Mouse (Mus musculus) stomach, embryonic 15.5 days (tissue): ENCODE measurements at regions not wholly inside any gene's neighbourhood (a gene's known extent, or its start where the extent isn't known, plus 50 kb on each side); places are given as distances from the start of the nearest gene placed in this dataset.

ENCODE experiments used
- ATAC-seq: fragments of 200-750 bp; cut with Nextera tagmentation; 2 replicates; pipeline ENCODE4 v1.8.0; 2017; ENCODE audit warnings: low read depth, moderate number of reproducible peaks, moderate TSS enrichment; ENCODE audit not compliant: insufficient read depth, low FRiP score
- H3K27ac ChIP-seq: fragments of 300-500 bp; sonication (generic); 2 replicates; pipeline ENCODE4 v1.5.1; 2015; ENCODE audit warnings: mild to moderate bottlenecking, inconsistent platforms
- H3K27me3 ChIP-seq: fragments of 300-500 bp; sonication (generic); replicated peaks from 2 replicates; pipeline ENCODE4 v1.6.1; 2015; ENCODE audit warnings: inconsistent platforms
- H3K36me3 ChIP-seq: fragments of 300-500 bp; sonication (generic); 2 replicates; pipeline ENCODE4 v1.6.1; 2015; ENCODE audit warnings: inconsistent platforms
- H3K4me1 ChIP-seq: fragments of 300-500 bp; sonication (generic); 2 replicates; pipeline ENCODE4 v1.6.1; 2015; ENCODE audit warnings: inconsistent platforms
- H3K4me2 ChIP-seq: fragments of 300-500 bp; sonication (generic); 2 replicates; pipeline ENCODE4 v1.6.1; 2015; ENCODE audit warnings: mild to moderate bottlenecking, inconsistent platforms
- H3K4me3 ChIP-seq: fragments of 300-500 bp; sonication (generic); replicated peaks from 2 replicates; pipeline ENCODE4 v1.5.1; 2015; ENCODE audit warnings: inconsistent platforms
- H3K9ac ChIP-seq: fragments of 300-500 bp; sonication (generic); 2 replicates; pipeline ENCODE4 v1.6.1; 2015; ENCODE audit warnings: inconsistent platforms
- H3K9me3 ChIP-seq: fragments of 300-500 bp; sonication (generic); 2 replicates; pipeline ENCODE4 v1.6.1; 2016; ENCODE audit warnings: inconsistent platforms
- WGBS: fragments of 180-500 bp; shearing (Covaris S2); methylation state at CpG from one replicate; pipeline ENCODE4 v1.1.7; 2015; 5-methylcytosine and 5-hydroxymethylcytosine counted together

- peak overlapping the region; percentile 30; the same call in 1 of the 2 replicates for H3K9ac ChIP-seq
Measured at GRCm38 (mm10) chr3:101711594-101712171, 107.2 kb upstream of the Atp1a1 start.

GRCm38 (mm10) chr3:101709379-101709970 is 105.0 kb upstream of the Atp1a1 start:
- Histone ChIP-seq H3K36me3 (no peaks in the 10 kb centered on the region), H3K4me2 (no peak overlapping the region), H3K4me3 (no peak overlapping the region), H3K4me1 (peaks cover 22% of the 10 kb centered on the region), H3K27ac (no peak overlapping the region), H3K9ac (no peak overlapping the region), H3K9me3 (no peaks in the 10 kb centered on the region), H3K27me3 (no peaks in the 10 kb centered on the region)
- ATAC-seq = peak; percentile 40
- WGBS = 69% methylated on average over 12 of the region's 12 CpGs

More at GRCm38 (mm10) chr3:101711594-101712171, 107.2 kb upstream of the Atp1a1 start:
- peak; percentile 61 for ATAC-seq
- Histone ChIP-seq H3K36me3 (no peaks in the 10 kb centered on the region), H3K4me2 (0 out of 2 replicates have a peak overlapping the region, but pooled peaks have one; percentile 2), H3K27me3 (no peaks in the 10 kb centered on the region), H3K4me1 (peaks cover 22% of the 10 kb centered on the region), H3K9me3 (no peaks in the 10 kb centered on the region), H3K27ac (peak overlapping the region; percentile 77), H3K4me3 (no peak overlapping the region)
- WGBS = 15% methylated on average over 11 of the region's 11 CpGs

GRCm38 (mm10) chr3:101708821-101709220 is 104.3 kb upstream of the Atp1a1 start:
- Histone ChIP-seq H3K27ac (no peak overlapping the region), H3K27me3 (no peaks in the 10 kb centered on the region), H3K9me3 (no peaks in the 10 kb centered on the region), H3K9ac (no peak overlapping the region), H3K4me3 (no peak overlapping the region), H3K36me3 (no peaks in the 10 kb centered on the region), H3K4me1 (peaks cover 22% of the 10 kb centered on the region), H3K4me2 (no peak overlapping the region)
- 79% methylated on average over 8 of the region's 8 CpGs for WGBS
- no peak for ATAC-seq

- no peak overlapping the region for H3K4me3 ChIP-seq
- H3K4me1 ChIP-seq = peaks cover 20% of the 10 kb centered on the region
- 53% methylated on average over 9 of the region's 9 CpGs for WGBS
- H3K9ac ChIP-seq = no peak overlapping the region
- H3K36me3 ChIP-seq = no peaks in the 10 kb centered on the region
- H3K27me3 ChIP-seq = no peaks in the 10 kb centered on the region
- H3K9me3 ChIP-seq = no peaks in the 10 kb centered on the region
- no peak overlapping the region for H3K4me2 ChIP-seq
- no peak overlapping the region for H3K27ac ChIP-seq
- ATAC-seq = no peak
Measured at GRCm38 (mm10) chr3:101704919-101705318, 100.4 kb upstream of the Atp1a1 start.

- Histone ChIP-seq H3K9ac (no peak overlapping the region), H3K4me2 (no peak overlapping the region), H3K9me3 (no peaks in the 10 kb centered on the region), H3K27me3 (no peaks in the 10 kb centered on the region), H3K4me1 (peaks cover 20% of the 10 kb centered on the region), H3K27ac (no peak overlapping the region), H3K4me3 (no peak overlapping the region), H3K36me3 (no peaks in the 10 kb centered on the region)
- ATAC-seq = no peak
- WGBS = 89% methylated on average over 5 of the region's 5 CpGs
Measured at GRCm38 (mm10) chr3:101704326-101704725, 99.8 kb upstream of the Atp1a1 start.

GRCm38 (mm10) chr3:101701763-101702173 is 97.3 kb upstream of the Atp1a1 start:
- Histone ChIP-seq H3K9ac (no peak overlapping the region), H3K27me3 (no peaks in the 10 kb centered on the region), H3K4me2 (no peak overlapping the region), H3K36me3 (no peaks in the 10 kb centered on the region), H3K4me3 (no peak overlapping the region), H3K27ac (peak overlapping the region; percentile 41; the same call in 1 of the 2 replicates), H3K4me1 (peaks cover 20% of the 10 kb centered on the region), H3K9me3 (no peaks in the 10 kb centered on the region)
- ATAC-seq = no peak
- 36% methylated on average over 1 of the region's 1 CpGs for WGBS

- Histone ChIP-seq H3K9me3 (no peaks in the 10 kb centered on the region), H3K27ac (peak overlapping the region; percentile 41; the same call in 1 of the 2 replicates), H3K4me2 (no peak overlapping the region), H3K4me3 (no peak overlapping the region), H3K36me3 (no peaks in the 10 kb centered on the region), H3K27me3 (no peaks in the 10 kb centered on the region), H3K9ac (no peak overlapping the region), H3K4me1 (peaks cover 20% of the 10 kb centered on the region)
- 45% methylated on average over 10 of the region's 10 CpGs for WGBS
- ATAC-seq = peak; percentile 76; the same call in 1 of the 2 replicates
Measured at GRCm38 (mm10) chr3:101700974-101701610, 96.6 kb upstream of the Atp1a1 start.

GRCm38 (mm10) chr3:101699929-101700681 is 95.6 kb upstream of the Atp1a1 start:
- Histone ChIP-seq H3K9me3 (no peaks in the 10 kb centered on the region), H3K36me3 (no peaks in the 10 kb centered on the region), H3K4me1 (peaks cover 20% of the 10 kb centered on the region), H3K4me3 (no peak overlapping the region), H3K27me3 (no peaks in the 10 kb centered on the region), H3K4me2 (no peak overlapping the region), H3K27ac (peak overlapping the region; percentile 41; the same call in 1 of the 2 replicates), H3K9ac (no peak overlapping the region)
- WGBS = 72% methylated on average over 12 of the region's 12 CpGs
- no peak for ATAC-seq

- Histone ChIP-seq H3K4me1 (peaks cover 16% of the 10 kb centered on the region), H3K9ac (no peak overlapping the region), H3K27ac (no peak overlapping the region), H3K4me2 (no peak overlapping the region), H3K27me3 (no peaks in the 10 kb centered on the region), H3K36me3 (no peaks in the 10 kb centered on the region), H3K4me3 (no peak overlapping the region), H3K9me3 (no peaks in the 10 kb centered on the region)
- ATAC-seq = no peak
- WGBS = 85% methylated on average over 2 of the region's 2 CpGs
Measured at GRCm38 (mm10) chr3:101696832-101697231, 92.3 kb upstream of the Atp1a1 start.

GRCm38 (mm10) chr3:101694311-101694710 is 89.8 kb upstream of the Atp1a1 start:
- Histone ChIP-seq H3K4me2 (no peak overlapping the region), H3K36me3 (no peaks in the 10 kb centered on the region), H3K4me1 (no peaks in the 10 kb centered on the region), H3K27ac (no peak overlapping the region), H3K4me3 (no peak overlapping the region), H3K27me3 (no peaks in the 10 kb centered on the region), H3K9me3 (no peaks in the 10 kb centered on the region), H3K9ac (no peak overlapping the region)
- 76% methylated on average over 1 of the region's 1 CpGs for WGBS
- ATAC-seq = no peak

- H3K4me1 ChIP-seq = no peaks in the 10 kb centered on the region
- H3K27me3 ChIP-seq = no peaks in the 10 kb centered on the region
- H3K9ac ChIP-seq = no peak overlapping the region
- no peak overlapping the region for H3K27ac ChIP-seq
- H3K9me3 ChIP-seq = no peaks in the 10 kb centered on the region
- no peak overlapping the region for H3K4me2 ChIP-seq
- no peaks in the 10 kb centered on the region for H3K36me3 ChIP-seq
- WGBS = 72% methylated on average over 8 of the region's 8 CpGs
- no peak for ATAC-seq
- no peak overlapping the region for H3K4me3 ChIP-seq
Measured at GRCm38 (mm10) chr3:101691937-101692604, 87.6 kb upstream of the Atp1a1 start.
